Mouse (Mus musculus) ES-Bruce4 (cell line): ENCODE measurements around the gene Rrnad1. TPM values are rescaled to one million over a fixed set of nuclear protein-coding genes. Genes with fewer than 3 reads are reported as not detected.
"Not testable (repeated sequence)": the region's sequence is repeated elsewhere in the genome, so short reads cannot be mapped to it uniquely, and the experiment has no call there.

Experiments used
- H3K27ac ChIP-seq: 2 replicates; pipeline ENCODE4 v1.5.1; 2012; ENCODE audit warnings: low read length, inconsistent platforms; ENCODE audit not compliant: insufficient read depth
- H3K27me3 ChIP-seq: 2 replicates; pipeline ENCODE4 v1.6.1; 2012; ENCODE audit warnings: mild to moderate bottlenecking, low read length, inconsistent platforms; ENCODE audit not compliant: control insufficient read depth, poor library complexity, insufficient read depth, severe bottlenecking
- H3K36me3 ChIP-seq: 2 replicates; pipeline ENCODE4 v1.6.1; 2012; ENCODE audit warnings: inconsistent platforms, mild to moderate bottlenecking, low read length, moderate library complexity; ENCODE audit not compliant: control insufficient read depth, poor library complexity, insufficient read depth, severe bottlenecking
- H3K4me1 ChIP-seq: one replicate; pipeline ENCODE4 v1.8.1; 2011; ENCODE audit warnings: low read length; ENCODE audit not compliant: control insufficient read depth, insufficient read depth
- H3K4me3 ChIP-seq: 2 replicates; pipeline ENCODE4 v1.5.1; 2011; ENCODE audit warnings: low read depth, mild to moderate bottlenecking, low read length
- H3K9ac ChIP-seq: 2 replicates; pipeline ENCODE4 v1.6.1; 2012; ENCODE audit warnings: low read depth, mild to moderate bottlenecking, inconsistent platforms; ENCODE audit not compliant: poor library complexity, severe bottlenecking
- H3K9me3 ChIP-seq: replicated peaks from 2 replicates; pipeline ENCODE4 v1.6.1; 2012; ENCODE audit warnings: mild to moderate bottlenecking, low read length, inconsistent platforms; ENCODE audit not compliant: control insufficient read depth, poor library complexity, insufficient read depth, severe bottlenecking
- CTCF ChIP-seq: IDR thresholded peaks from one replicate; pipeline ENCODE4 v1.8.1; 2011; ENCODE audit warnings: low read depth, low read length
- EP300 ChIP-seq: IDR thresholded peaks from 2 replicates; pipeline ENCODE4 v1.6.1; 2011; ENCODE audit warnings: low read depth, low read length; ENCODE audit not compliant: insufficient read depth
- POLR2A ChIP-seq: IDR thresholded peaks from one replicate; pipeline ENCODE4 v1.8.1; 2011; ENCODE audit warnings: low read length; ENCODE audit not compliant: insufficient read depth
- polyA plus RNA-seq: library from polyadenylated mRNA; stranded (reverse); fragments of >200 nt; gene quantifications from 2 replicates; pipeline ENCODE4 v1.2.4, GENCODE M21; 2011; ENCODE audit warnings: low read depth; ENCODE audit not compliant: missing spikeins, insufficient read depth, insufficient read length

The Rrnad1 gene
- polyA plus RNA-seq, 1 experiment = 14.9 TPM

- TF ChIP-seq POLR2A = peak; percentile 31
- TF ChIP-seq EP300 = peak; percentile 74
- TF ChIP-seq CTCF = no peak
- no peaks in the 10 kb centered on the region for H3K27me3 ChIP-seq
- H3K9ac ChIP-seq = peak overlapping the region; percentile 97
- H3K4me3 ChIP-seq = peak overlapping the region; percentile 86
- peak overlapping the region; percentile 95 for H3K27ac ChIP-seq
- no peaks in the 10 kb centered on the region for H3K9me3 ChIP-seq
- no peaks in the 10 kb centered on the region for H3K36me3 ChIP-seq
- H3K4me1 ChIP-seq = no peaks in the 10 kb centered on the region
These were observed 23.3 kb downstream of the Rrnad1 start for GRCm38 (mm10) chr3:87906981-87907857.

GRCm38 (mm10) chr3:87906601-87906980, 23.9 kb downstream of the Rrnad1 start:
- no peaks in the 10 kb centered on the region for H3K27me3 ChIP-seq
- H3K9me3 ChIP-seq = no peaks in the 10 kb centered on the region
- H3K4me3 ChIP-seq = peak overlapping the region; percentile 86
- peak overlapping the region; percentile 95; the same call in 1 of the 2 replicates for H3K27ac ChIP-seq
- H3K36me3 ChIP-seq = no peaks in the 10 kb centered on the region
- peak overlapping the region; percentile 97 for H3K9ac ChIP-seq
- no peaks in the 10 kb centered on the region for H3K4me1 ChIP-seq
- TF ChIP-seq CTCF = no peak
- TF ChIP-seq POLR2A = no peak
- no peak for TF ChIP-seq EP300

DNA sequence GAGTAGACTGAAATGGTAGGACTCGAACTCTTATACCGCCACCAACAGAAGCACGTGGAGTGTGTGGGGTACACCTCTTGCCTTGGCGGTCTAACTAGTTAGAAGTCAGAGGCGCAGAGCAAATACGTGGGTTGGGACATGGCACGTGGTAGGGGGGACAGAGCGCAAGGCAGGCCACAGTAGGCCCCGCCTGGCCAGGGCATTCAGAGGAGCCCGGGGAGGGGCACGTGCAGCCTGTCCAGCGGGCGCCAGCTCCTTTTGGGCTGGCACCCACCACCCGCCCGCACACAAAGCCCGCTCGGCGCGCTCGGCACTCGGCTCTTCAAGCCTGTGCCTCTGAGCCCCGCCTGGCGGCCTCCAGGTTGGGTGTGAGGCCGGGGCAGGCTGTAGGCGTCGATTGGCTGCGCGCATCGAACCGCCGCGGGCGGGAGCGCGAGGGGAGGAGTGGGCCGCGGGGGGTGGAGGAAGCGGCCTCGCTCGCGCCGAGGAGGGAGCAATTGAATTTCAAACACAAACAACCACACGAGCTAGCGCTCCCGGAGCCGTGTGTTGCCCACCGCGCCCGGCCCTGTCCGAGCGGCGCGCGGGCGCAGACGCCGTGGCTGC, 24.5 kb downstream of the Rrnad1 start, which contains the start of gene Hdgf:
TSS of gene Hdgf (plus strand) at position 442 of the 606 bp plus-strand sequence.
- Histone ChIP-seq H3K4me1 (no peaks in the 10 kb centered on the region), H3K27me3 (no peaks in the 10 kb centered on the region), H3K9ac (peak within 1 kb of the TSS; percentile 97), H3K36me3 (no peaks in the 10 kb centered on the region), H3K27ac (peak within 1 kb of the TSS; percentile 95), H3K9me3 (no peaks in the 10 kb centered on the region), H3K4me3 (peak within 1 kb of the TSS; percentile 86)
- no peak for TF ChIP-seq EP300
- TF ChIP-seq CTCF = no peak
- peak; percentile 25 for TF ChIP-seq POLR2A

GRCm38 (mm10) chr3:87903821-87904220, 26.7 kb downstream of the Rrnad1 start:
- Histone ChIP-seq H3K9me3 (no peaks in the 10 kb centered on the region), H3K27ac (no peak overlapping the region), H3K27me3 (no peaks in the 10 kb centered on the region), H3K9ac (peak overlapping the region; percentile 24; the same call in 1 of the 2 replicates), H3K36me3 (no peaks in the 10 kb centered on the region), H3K4me1 (no peaks in the 10 kb centered on the region), H3K4me3 (no peak overlapping the region)
- no peak for TF ChIP-seq EP300
- no peak for TF ChIP-seq POLR2A
- no peak for TF ChIP-seq CTCF

- H3K4me1 ChIP-seq, H3K9me3 ChIP-seq, H3K4me3 ChIP-seq, H3K27me3 ChIP-seq, H3K36me3 ChIP-seq, H3K9ac ChIP-seq, H3K27ac ChIP-seq: not testable (repeated sequence)
These were observed 28.6 kb downstream of the Rrnad1 start for GRCm38 (mm10) chr3:87901959-87902358.

- H3K4me1 ChIP-seq = no peaks in the 10 kb centered on the region
- no peaks in the 10 kb centered on the region for H3K9me3 ChIP-seq
- H3K9ac ChIP-seq = no peak overlapping the region
- H3K27me3 ChIP-seq = no peaks in the 10 kb centered on the region
- TF ChIP-seq EP300 (no peak), POLR2A (no peak), CTCF (no peak)
- no peak overlapping the region for H3K27ac ChIP-seq
- H3K36me3 ChIP-seq = no peaks in the 10 kb centered on the region
- no peak overlapping the region for H3K4me3 ChIP-seq
These were observed 29.4 kb downstream of the Rrnad1 start for GRCm38 (mm10) chr3:87901036-87901624.
